Mouse (Mus musculus): ENCODE measurements around the gene Fam219b. TPM values are rescaled to one million over a fixed set of nuclear protein-coding genes. Genes with fewer than 3 reads are reported as not detected.

Gene Fam219b
- 1 to 10 TPM; 5.6 to 6.3 TPM for total RNA-seq (2021)
- long read RNA-seq, experiment 1, transcript Fam219b-202 (5 exons, 3,017 nt), result major isoform, 8 of 14 reads
- long read RNA-seq, experiment 1, partial matches to known transcripts, result 0 of 14 reads
- long read RNA-seq, experiment 1, other reads (novel, unspliced or antisense), result 4 of 14 reads
- long read RNA-seq, experiment 2, transcript Fam219b-202 (5 exons, 3,017 nt), result major isoform, 5 of 8 reads
- long read RNA-seq, experiment 2, partial matches to known transcripts, result 0 of 8 reads
- long read RNA-seq, experiment 2, other reads (novel, unspliced or antisense), result 3 of 8 reads

DNA sequence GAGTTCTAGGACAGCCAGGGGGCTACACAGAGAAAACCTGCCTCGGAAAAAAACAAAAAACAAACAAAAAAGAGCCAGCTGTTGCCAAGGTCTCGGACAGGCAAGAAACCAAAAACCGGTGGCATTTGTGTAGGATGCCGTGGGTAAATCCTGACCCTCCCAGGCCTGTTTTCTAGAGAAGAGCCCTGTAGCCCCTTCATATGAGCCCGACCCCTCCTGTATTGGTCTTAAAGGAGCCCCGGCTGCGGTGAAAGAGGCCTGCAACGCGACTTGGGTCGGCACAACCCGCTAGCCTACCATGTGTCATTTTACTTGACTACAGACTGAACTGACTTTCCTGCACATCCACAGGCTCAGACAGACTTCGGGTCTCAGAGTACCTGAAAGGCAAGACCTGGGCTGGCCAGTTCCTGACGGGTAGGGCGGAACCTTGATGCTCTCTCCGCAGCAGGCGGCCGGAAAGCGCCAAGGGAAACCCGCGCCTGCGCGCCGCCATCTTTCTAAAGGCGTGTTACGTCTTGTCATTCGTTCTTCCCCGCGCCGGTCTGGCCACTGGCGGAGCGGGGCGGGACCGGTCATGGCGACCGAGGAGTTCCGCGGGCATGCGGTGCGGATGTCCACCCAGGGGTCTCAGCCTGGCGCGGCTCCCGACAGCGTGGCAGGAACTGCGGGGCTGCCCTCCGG, at the start of gene Fam219b:
Gene Fam219b, plus strand, starts transcription at position 485 of the 684 bp plus-strand sequence.
- DNase-seq (ENCODE audit: low spot score), result peak; percentile 90

DNA sequence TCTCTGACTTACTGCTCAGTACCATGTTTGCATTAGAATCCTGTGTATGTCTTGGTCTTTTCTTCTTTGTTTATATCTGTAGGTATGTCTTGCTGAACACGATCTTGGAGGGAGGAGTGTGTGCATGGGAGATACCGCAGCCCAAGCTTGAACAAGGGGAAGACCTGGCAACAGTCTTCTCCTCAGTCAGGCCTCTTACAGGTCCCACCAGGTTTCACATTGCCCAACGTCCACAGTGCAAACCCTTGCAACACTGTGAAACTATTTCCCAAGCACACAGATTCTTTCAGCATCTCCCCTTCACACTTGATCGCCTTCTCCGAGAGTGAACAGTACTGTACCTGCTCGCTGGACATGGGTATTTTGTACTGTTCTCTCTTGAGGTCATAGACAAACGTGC, 49.5 kb upstream of the Fam219b start:
- DNase-seq (ENCODE audit: low spot score), result no peak

DNA sequence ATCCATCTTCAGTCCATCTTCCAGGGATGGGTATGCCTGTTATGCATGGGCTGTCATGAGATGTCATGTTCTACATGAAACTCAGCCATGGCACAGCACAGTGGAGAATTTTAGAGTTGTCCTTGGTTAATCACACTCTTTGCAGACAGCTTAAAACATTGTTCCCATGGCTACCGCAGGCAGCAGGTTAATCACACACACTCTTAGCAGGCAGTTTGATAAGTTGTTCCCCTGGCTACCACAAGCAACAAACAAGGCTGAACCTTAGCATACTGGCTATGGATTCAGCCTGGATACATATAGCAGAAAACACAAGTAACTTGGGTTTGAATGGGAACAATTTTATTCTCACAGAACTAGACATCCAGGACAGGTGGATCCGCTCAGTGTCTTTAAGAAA, 43.8 kb upstream of the Fam219b start:
- no peak for DNase-seq (ENCODE audit: low spot score)

DNA sequence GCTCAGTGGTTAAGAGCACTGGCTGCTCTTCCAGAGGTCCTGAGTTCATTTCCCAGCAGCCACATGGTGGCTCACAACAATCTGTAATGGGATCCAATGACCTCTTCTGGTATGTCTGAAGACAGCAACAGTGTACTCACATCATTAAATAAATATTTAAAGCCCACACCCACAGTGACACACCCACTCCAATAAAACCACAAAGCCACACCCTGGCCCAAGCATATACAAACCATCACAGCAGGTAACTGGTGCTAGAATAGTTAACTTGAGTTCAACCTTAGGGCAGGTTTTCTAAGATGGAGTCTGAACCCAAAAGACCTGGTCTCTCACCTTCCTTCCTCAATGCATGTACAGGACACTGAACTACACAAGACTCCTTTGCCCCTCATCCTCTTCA, 42.4 kb upstream of the Fam219b start:
- no peak for DNase-seq (ENCODE audit: low spot score)

DNA sequence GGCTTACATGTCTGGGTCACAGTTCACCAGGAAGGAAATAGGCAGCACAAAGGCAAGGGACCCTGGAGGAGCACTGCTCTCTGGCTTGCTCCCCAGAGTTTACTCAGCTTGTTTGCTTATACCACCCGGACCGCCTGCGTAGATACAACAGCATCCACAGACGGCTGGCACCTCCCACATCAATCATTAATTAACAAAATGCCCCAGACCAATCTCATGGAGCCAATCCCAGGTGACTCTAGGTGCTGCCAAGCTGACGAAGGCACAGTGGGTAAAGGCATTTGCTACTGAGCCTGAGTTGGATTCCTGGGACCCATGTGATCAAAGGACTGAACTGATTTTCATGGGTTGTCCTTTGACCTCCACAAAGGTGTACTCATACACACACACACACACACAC, 40.1 kb upstream of the Fam219b start:
- no peak for DNase-seq (ENCODE audit: low spot score)

DNA sequence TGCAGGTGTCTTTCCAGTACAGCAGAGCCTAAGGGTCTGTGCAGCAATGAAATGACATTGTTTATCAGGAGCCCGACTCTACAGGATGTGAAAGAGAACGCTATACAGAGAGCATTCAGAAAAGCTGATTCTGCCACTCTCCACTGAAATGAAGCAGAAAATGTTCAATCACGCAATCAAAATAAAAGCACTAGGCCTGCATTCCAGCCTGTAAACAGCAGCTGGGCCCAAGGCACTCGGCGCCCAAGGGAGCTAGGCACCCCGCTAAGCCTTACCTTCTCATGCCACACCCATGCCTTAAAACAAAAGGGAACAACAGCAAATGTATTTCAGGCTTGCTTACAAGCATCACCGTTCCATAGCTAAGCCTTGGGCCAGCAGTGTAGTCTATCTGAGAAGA, 38.8 kb upstream of the Fam219b start:
- DNase-seq (ENCODE audit: low spot score), result no peak

DNA sequence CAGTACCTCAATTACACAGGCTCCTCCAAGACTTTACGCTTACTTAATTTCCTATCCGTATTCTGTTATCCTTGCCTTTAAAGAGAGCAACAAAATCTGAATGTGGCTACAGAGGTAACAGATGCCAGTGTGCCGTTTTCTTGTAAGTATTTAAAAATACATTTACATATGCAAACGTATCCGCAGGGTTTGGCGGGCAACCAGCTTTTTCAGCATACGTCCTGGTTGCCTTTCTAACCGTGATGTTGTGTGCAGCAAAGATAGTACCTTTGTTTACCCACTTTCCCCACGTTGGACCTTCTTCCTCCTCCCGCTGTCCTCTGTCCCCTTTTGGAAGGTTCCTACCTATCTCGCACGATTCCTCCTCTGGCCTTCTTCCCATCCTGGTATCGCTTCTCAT, 35.9 kb upstream of the Fam219b start:
- no peak for DNase-seq (ENCODE audit: low spot score)

DNA sequence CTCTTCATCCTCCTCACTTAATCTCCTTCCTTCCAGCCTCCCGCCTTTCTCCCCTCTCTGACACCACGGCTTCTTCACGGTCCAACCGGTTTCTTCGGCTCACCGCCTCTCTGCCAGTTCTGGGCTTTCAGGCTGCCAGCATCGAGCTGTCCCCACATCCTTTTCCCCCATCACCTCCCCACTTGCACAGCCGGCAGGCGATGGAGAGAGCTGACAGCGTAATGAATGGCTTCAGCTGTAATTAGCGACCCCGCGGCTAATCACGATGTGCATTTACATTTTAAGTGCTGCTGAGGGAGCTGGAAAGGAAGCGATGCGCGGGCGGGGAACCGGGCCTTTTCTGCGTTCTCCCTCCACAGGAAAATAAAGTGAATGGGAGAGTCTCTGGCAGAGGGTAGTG, 35.5 kb upstream of the Fam219b start:
- no peak for DNase-seq (ENCODE audit: low spot score)

DNA sequence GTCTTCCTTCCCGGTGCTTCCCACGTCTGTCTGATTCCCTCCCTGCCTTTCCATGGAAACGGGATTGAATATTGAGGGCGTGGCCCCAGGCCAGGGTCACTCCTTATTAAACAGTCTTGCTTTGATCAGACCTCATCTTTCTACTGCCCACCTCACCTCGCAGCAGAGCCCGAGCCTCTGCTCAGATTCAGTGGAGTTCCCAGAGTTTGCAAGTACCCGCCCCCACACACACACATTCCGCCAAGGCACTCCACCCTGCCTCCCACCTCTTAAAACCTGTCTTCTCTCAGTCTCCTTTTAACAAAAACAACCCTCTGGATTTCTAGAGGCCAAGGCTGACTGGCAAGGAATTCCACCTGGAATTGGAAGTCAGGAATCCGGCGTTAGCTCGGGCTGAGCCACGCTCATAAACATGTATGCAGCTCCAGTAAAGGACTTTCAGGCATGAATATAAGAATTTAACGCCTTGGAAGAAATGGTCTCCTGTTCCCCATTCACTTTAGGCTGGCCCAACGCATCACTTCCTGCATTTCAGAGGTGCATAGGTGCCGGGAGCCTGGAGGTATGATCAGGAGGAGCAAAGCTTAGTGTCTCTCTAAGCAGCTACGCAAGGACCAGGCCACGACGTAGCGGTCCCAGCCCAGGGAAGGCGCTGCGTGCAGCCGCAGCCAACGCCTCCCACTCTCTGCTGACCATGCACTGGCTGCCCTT, 34.3 kb upstream of the Fam219b start:
- no peak for DNase-seq (ENCODE audit: low spot score)

DNA sequence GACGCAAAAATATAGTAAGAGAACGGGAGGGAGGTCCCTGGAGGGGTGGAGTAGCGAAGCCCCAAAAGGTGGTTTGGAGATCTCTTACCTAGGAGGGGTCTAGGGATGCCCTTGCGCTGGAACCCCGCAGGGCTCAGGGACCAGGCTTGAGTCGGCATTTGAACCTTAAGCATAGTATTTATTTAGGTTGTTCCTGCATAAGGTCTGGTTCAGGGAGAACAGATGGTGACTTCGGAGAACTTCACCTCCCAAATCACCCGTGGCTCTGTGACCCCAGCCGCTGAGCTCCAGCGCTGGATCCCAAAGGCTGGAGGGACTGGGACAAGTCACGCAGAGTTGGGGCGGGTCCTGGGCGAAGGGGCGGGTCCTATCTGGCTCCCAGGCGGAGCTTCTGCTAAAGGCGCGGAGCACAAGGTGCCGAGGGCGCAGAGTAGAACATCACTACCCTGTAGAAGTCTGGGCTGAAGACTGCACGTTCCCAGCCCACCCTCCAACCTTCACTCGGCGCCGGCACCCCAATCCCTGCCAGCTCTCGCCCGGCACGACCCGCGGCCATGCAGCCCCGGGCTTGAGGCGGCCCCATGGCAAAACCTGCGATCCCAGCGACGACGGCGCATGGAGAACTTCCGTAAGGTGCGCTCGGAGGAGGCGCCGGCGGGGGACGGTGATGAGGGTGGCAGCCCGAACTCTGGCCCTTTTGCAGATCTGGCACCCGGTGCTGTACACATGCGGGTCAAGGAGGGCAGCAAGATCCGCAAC, 33.5 kb upstream of the Fam219b start, which contains the start of gene Rpp25:
Gene Rpp25, plus strand, starts transcription at position 405 of the 759 bp plus-strand sequence.
- peak; percentile 38 for DNase-seq (ENCODE audit: low spot score)

DNA sequence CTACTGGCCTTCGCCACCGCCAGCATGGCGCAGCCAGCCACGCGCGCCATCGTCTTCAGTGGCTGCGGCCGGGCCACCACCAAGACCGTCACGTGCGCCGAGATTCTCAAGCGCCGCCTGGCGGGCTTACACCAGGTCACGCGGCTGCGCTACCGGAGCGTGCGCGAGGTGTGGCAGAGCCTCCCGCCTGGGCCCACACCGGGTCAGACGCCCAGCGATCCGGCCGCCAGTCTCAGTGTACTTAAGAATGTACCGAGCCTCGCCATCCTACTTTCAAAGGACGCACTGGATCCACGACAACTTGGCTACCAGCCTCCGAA, 33.0 kb upstream of the Fam219b start:
- peak; percentile 29 for DNase-seq (ENCODE audit: low spot score)

DNA sequence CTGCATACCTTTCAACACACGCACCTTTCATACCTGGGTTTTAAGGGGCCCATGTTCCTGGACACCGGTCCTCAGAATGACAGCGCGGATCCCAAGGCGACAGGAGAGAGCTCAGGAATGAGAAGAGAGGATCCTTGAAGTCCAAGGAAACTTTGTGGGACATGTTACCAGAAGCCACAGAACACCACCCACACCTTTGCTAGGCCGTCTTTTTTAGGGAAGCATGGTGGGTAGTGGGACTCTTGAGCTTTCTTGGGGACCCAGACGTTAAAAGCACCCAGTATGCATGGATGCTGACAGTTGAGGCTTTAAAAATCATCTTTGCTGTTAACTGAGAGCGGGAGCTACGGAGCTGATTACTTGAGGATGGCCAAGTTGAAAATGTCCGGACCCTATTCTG, 32.4 kb upstream of the Fam219b start:
- DNase-seq (ENCODE audit: low spot score), result no peak

DNA sequence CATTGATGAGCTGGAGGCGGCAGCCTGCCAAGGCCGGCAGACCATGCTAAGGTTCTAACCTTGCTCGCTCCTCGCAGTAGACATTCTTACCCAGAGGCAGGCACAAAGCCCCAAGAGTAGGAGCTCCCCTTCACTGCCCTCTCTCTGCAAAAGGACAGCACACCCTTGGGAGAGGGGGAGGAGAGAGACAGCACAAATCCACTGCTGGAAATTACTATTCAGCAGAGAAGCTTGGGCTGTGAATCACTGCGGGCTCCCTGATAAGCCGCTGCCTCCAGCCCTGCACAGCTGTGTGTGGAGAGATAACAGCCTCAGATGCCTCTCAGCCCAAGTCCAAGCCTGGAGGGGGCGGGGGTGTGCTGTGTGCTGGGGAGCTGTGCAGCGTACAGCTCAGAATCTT, 31.6 kb upstream of the Fam219b start:
- no peak for DNase-seq (ENCODE audit: low spot score)

DNA sequence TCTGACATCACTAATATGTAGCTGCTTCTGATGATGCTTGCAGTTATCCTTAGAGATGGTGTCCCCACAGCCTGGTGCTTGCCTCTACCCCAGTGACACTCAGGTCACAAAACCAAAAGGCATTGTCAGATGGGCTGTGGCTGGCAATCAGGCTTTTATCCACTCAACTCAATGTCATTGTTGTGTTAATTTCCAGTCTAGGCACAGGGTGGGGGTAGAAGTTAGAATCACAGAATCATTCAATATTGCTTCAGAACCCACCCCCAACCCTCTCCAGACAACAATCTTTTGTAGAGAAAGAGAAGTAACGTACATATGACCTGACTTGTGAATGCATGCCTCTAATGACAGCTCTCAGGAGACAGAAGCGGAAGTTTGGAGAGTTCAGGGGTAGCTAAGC, 26.8 kb upstream of the Fam219b start:
- DNase-seq (ENCODE audit: low spot score), result no peak

DNA sequence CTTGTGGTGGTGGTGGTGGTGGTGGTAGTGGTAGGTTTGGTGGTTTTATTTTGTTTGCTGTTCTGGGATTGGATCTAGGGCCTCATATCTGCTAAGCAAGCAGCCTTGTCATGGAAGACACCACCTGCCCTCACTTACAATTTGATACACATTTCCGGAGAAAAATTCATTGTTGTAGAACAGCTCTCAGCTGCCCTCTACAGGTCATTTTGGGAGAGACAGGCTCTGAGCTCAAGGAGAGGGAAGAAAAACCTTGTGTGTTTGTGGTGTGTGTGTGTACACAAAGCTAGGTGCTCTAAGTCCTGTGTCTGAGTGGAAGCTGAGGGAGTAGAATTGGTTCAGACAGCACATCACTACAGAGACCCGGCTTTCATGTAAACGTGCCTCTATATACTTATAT, 20.2 kb upstream of the Fam219b start:
- DNase-seq (ENCODE audit: low spot score), result peak; percentile 48

DNA sequence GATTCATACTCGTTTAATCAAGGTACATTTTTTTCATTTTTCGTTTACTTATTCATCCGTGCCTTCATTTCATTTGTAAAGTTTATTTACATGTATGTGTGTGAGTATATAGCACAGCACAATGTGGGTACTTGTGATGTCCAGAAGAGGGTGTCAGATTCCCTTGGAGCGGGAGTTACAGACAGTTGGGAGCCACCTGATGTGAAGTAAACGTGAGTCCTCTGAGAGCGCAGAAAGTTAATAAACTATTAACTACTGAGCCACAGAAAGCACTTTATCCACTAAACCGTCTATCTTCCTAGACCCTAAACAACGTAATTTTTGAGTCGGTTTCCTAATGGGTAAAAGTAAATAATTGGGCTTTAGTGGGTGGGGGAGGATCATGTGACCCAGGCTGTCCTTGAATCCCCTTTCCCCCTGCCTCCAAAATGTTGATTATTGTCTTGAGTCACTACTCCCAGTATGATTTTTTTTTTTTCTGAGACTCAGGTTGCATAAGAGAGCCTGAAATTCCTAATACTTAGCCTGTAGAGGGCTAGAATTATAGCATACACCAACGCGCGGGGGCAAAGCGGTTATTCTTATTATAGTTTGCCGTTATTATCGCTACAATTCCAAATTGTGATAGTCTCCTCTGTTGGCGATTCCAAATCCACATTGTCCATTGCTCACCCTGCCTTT, 16.8 kb upstream of the Fam219b start:
- DNase-seq (ENCODE audit: low spot score), result no peak

DNA sequence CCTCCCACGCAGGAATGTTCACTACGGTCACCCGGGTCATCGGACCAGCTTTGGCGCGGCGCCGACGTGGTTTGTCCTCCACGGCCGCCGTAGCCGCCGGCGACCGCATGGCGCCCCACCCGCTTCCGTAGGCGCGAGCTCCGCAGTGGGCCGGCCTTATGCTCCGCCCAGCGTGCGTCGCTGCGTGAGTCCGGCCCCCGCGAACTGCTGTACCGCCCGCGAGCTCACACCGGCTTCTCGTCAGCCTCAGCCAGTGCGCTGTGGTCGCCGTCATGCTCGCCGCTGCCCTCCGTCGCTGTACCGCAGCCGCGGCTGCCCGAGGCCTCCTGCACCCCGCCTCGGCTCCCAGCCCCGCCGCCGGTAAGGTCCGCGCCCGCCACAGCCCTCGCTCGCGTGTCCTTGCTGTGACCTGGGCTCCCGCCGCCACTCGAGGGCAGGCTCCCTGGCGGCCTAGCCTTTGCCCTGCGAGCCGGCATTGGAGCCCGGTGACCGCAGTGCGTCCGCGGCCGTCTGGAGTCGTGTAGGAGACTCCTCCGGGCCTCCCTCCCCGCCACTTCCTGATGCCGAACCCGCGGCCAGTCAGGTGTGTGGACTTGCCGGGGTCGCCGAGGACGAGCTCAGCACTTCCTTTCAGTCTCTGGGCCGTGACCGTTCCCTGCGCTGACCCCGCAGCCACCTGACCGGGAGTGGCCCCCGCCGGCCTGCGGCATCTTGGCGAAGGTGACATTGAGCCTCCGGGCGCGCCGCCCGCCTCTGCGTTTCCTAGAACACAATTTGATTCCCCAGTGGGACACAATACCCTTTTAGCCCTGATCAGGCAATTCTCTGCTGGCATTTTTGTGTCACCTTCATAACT, 16.0 kb upstream of the Fam219b start, which contains the start of gene Cox5a:
Gene Cox5a, plus strand, starts transcription at position 219 of the 856 bp plus-strand sequence.
- DNase-seq (ENCODE audit: low spot score), result peak; percentile 93

DNA sequence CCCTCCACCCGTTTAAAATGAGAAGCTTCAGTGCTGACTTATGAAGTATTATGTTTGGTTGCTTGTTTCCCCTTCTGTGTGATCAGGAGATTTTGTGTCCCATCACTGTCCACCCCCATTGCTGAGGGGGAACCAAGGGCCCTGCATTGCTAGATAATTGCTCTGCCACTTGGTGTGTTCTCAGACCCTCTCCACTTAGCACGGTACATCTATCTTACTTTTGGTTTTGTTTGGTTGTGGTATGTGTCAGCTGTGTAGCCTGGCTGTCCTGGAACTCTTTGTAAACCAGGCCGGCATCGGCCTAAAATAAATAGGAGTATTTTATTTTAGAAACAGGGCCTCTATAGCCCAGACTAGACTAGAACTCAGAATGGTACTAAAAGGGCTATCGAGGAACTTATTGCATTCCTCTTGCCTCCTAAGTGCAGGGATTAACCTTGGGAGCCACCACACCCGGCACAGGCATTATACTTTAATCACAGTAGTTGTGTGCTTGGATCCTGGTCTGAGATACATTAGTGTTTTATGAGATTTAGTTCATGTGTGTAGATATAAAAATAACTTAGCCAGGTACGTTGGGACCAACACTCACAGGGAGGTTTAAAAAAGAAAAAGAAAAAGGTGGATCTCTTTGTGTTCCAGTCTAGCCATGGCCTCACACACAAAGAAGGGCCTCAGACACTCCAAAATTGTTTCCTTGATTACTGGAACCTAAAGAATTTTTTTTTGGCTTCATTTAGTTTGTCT, 15.0 kb upstream of the Fam219b start:
- no peak for DNase-seq (ENCODE audit: low spot score)

DNA sequence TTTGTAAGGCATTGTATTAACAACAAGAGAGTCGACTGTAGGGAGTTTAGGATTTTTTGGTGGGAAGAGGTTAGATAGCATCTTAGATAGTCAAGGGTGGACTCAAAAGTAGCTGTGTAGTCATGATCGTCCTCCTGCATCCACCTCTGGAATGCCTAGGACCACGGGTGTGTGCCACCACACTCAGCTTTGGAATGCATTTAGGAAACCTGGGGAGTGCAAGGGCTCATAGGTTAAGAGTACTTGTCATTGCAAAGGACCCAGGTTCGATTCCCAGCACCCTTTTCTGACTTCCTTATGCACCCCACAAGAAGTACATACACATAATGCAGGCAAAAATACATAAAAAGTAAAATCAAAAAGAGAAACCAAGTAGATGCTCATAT, 14.5 kb upstream of the Fam219b start:
- DNase-seq (ENCODE audit: low spot score), result no peak

DNA sequence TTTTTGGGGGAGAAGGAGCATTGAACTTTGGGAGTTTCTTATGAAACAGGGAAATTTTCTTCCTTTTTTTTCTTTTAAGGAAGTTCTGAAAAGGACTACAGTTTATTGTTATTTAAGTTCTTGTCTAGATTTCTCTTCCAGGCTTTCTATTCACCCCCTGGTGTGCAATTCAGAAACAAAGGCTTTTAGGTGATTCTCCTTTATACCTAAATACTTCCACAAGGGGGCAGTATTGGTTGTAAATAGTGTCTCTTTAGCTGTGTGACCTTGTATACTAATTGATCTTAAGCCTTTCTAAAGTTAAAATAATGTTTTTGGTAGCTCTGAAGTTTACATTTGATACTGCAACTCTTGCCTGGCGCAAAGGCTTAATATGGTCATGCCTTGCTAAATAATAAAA, 13.6 kb upstream of the Fam219b start:
- DNase-seq (ENCODE audit: low spot score), result no peak

Data from gastrocnemius, adult 18-20 months (tissue).